In the genomic region with DNA sequence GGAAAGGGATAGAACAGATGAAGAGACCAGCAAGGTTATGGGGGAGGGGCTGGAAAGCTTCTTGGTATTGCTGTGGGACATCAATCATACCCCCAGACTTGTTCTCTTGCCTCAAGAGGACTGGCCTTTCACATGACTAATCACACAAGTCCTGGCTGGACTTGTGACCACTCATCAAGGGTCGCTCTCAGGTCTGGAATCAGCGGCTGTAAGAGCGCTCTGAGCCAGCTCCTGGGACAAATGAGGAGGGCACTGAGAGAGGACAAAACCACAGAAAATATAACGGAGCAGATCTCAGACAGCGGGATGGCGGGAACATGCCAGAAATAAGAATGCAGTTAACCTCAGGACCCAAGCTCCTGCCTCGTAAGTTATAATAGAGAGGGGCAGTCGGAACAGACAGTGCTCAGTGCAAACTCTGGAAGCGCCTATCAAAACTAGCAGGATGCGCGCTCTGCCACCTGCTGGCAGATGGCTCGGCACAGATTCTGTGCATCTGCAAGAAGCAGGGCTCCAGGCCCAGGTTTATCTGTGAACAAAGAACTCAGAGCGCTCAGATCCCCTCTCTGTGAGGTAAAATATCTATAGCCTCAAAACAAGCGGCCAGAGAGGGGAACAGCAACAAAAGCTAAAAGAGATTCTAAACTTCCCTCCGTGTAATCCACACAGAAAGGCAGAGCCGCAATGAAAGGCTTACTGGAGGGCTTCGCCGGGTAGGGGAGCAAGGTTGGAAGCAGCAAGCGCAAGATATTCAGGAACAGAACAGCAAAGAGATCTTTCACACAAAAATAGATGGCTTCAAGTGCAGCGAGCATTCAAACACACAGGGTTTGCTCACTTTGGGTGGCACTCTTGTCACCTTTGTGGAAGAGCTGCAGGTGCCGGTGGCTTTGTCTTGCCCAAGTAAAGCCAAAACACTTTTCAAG, we compare ENCODE assay signal across 7 mouse cellular contexts.
A peak's percentile ranks its signal among the peaks of the same experiment; 100 is the strongest.
DNase-seq lines count a peak whose midpoint lies in the region; ATAC-seq and TF ChIP-seq lines count a peak whose summit lies in the region.

No protein-coding gene starts in this region.

- peak; percentile 76 for TF ChIP-seq CTCF in forebrain, postnatal 0 days (IDR thresholded peaks at IDR 0.05; ENCODE audit: low read depth)
- TF ChIP-seq CTCF in left cerebral cortex, adult 2 months (IDR thresholded peaks at IDR 0.05), result peak; percentile 82

- intact Hi-C loops in left cerebral cortex, adult 2 months (cut with DNase I), result loop anchor here (10.0 kb wide), 1 partner anchor 1126 kb away; no protein-coding TSS in a partner anchor

- H3K36me3 ChIP-seq in forebrain, postnatal 0 days (ENCODE audit: insufficient read depth), result no peaks in the 10 kb centered on the region
- no peaks in the 10 kb centered on the region for H3K36me3 ChIP-seq in hindbrain, embryonic 15.5 days
- H3K36me3 ChIP-seq in midbrain, embryonic 14.5 days (ENCODE audit: control insufficient read depth, insufficient read depth, low read length), result no peaks in the 10 kb centered on the region

- ATAC-seq in forebrain, postnatal 0 days, result peak; percentile 70
- peak; percentile 91 for ATAC-seq in hindbrain, embryonic 15.5 days (ENCODE audit: low FRiP score, low read depth)
- ATAC-seq in midbrain, embryonic 14.5 days (ENCODE audit: low FRiP score, low TSS enrichment), result peak; percentile 84; the same call in 1 of the 2 replicates

- no peaks in the 10 kb centered on the region for H3K9me3 ChIP-seq in forebrain, postnatal 0 days (ENCODE audit: low read length)
- H3K9me3 ChIP-seq in hindbrain, embryonic 15.5 days, result no peaks in the 10 kb centered on the region
- no peaks in the 10 kb centered on the region for H3K9me3 ChIP-seq in midbrain, embryonic 14.5 days (ENCODE audit: control insufficient read depth, low read length)

- H3K4me2 ChIP-seq in forebrain, postnatal 0 days (ENCODE audit: low read depth), result peak overlapping the region; percentile 24; the same call in 1 of the 2 replicates
- H3K4me2 ChIP-seq in hindbrain, embryonic 15.5 days, result peak overlapping the region; percentile 34
- peak overlapping the region; percentile 35 for H3K4me2 ChIP-seq in midbrain, embryonic 14.5 days (ENCODE audit: low read length)

- H3K27me3 ChIP-seq in forebrain, postnatal 0 days (ENCODE audit: insufficient read depth, low read length), result no peaks in the 10 kb centered on the region
- H3K27me3 ChIP-seq in hindbrain, embryonic 15.5 days, result no peaks in the 10 kb centered on the region
- no peaks in the 10 kb centered on the region for H3K27me3 ChIP-seq in midbrain, embryonic 14.5 days (ENCODE audit: control insufficient read depth, insufficient read depth, low read length)

- H3K4me1 ChIP-seq in forebrain, postnatal 0 days (ENCODE audit: insufficient read depth), result peaks cover 3% of the 10 kb centered on the region; the same call in 1 of the 2 replicates
- peaks cover 9% of the 10 kb centered on the region; the same call in 1 of the 2 replicates for H3K4me1 ChIP-seq in hindbrain, embryonic 15.5 days (replicated peaks)
- H3K4me1 ChIP-seq in midbrain, embryonic 14.5 days (ENCODE audit: control insufficient read depth, insufficient read depth, low read length), result 0 out of 2 replicates have a peak, but pooled peaks cover 4% of the 10 kb centered on the region

- peak; percentile 52 for DNase-seq in R1 (ENCODE audit: low read depth, low spot score)
- DNase-seq in cerebellum, adult 11-12 months, result peak; percentile 60
- DNase-seq in forebrain, postnatal 0 days, result peak; percentile 87
- DNase-seq in left cerebral cortex, adult 2 months (ENCODE audit: extremely low spot score in 1 of 2, low spot score in 2 of 2), result peak; percentile 73 to 78
- peak; percentile 93 for DNase-seq in midbrain, embryonic 14.5 days
- peak; percentile 79 for DNase-seq in testis, postnatal 10 days (ENCODE audit: low spot score)

- no peak overlapping the region for H3K27ac ChIP-seq in forebrain, postnatal 0 days (ENCODE audit: low read depth, low read length)
- peak overlapping the region; percentile 33; the same call in 1 of the 2 replicates for H3K27ac ChIP-seq in hindbrain, embryonic 15.5 days (replicated peaks)
- no peak overlapping the region for H3K27ac ChIP-seq in left cerebral cortex, adult 2 months
- 0 out of 2 replicates have a peak overlapping the region, but pooled peaks have one; percentile 14 for H3K27ac ChIP-seq in midbrain, embryonic 14.5 days (replicated peaks; ENCODE audit: low read depth, low read length)

- H3K9ac ChIP-seq in forebrain, postnatal 0 days, result 0 out of 2 replicates have a peak overlapping the region, but pooled peaks have one; percentile 14
- 0 out of 2 replicates have a peak overlapping the region, but pooled peaks have one; percentile 17 for H3K9ac ChIP-seq in hindbrain, embryonic 15.5 days
- peak overlapping the region; percentile 18; the same call in 1 of the 2 replicates for H3K9ac ChIP-seq in midbrain, embryonic 14.5 days (replicated peaks; ENCODE audit: low read length)

- WGBS in forebrain, postnatal 0 days, result 24% methylated on average over 21 of the region's 21 CpGs
- WGBS in hindbrain, embryonic 15.5 days, result 39% methylated on average over 21 of the region's 21 CpGs
- 20% methylated on average over 21 of the region's 21 CpGs for WGBS in midbrain, embryonic 14.5 days

- H3K4me3 ChIP-seq in forebrain, postnatal 0 days (ENCODE audit: low read depth, low read length), result no peak overlapping the region
- no peak overlapping the region for H3K4me3 ChIP-seq in hindbrain, embryonic 15.5 days
- H3K4me3 ChIP-seq in left cerebral cortex, adult 2 months, result no peak overlapping the region
- H3K4me3 ChIP-seq in midbrain, embryonic 14.5 days (replicated peaks; ENCODE audit: low read depth, low read length), result no peak overlapping the region

Comparison
In these comparisons a context has a peak if more than half of its experiments do, and no peak if none do; other contexts are left out.
1. H3K27ac ChIP-seq: peak in hindbrain, embryonic 15.5 days (single experiment) and midbrain, embryonic 14.5 days (single experiment); none in forebrain, postnatal 0 days (single experiment) and left cerebral cortex, adult 2 months (single experiment).
2. Peak in every context shown above with its lines, with median percentiles within 50 percentile points of each other: DNase-seq, ATAC-seq, H3K4me2 ChIP-seq and H3K9ac ChIP-seq.